Mouse (Mus musculus): ENCODE results near the gene Cwc22.

GRCm38 (mm10) chr2:77944281-77944680 lies 1.9 kb downstream of the Cwc22 start:
- TF ChIP-seq CTCF (IDR thresholded peaks at IDR 0.05; ENCODE audit: low read depth) (no peak), EP300 (IDR thresholded peaks at IDR 0.05; ENCODE audit: low read depth) (no peak)

All from heart, postnatal 0 days (tissue).